Mouse (Mus musculus) liver, embryonic 15.5 days (tissue): Measurements from ENCODE around the gene Cst3. TPM values are rescaled to one million over a fixed set of nuclear protein-coding genes. Genes with fewer than 3 reads are reported as not detected.

Experiments used
- ATAC-seq: fragments of 200-750 bp; cut with Nextera tagmentation; 2 replicates; pipeline ENCODE4 v1.8.0; 2017; ENCODE audit warnings: moderate number of reproducible peaks, mild to moderate bottlenecking, moderate library complexity; ENCODE audit not compliant: insufficient read depth
- H3K27ac ChIP-seq: fragments of 300-500 bp; sonication (generic); replicated peaks from 2 replicates; pipeline ENCODE4 v1.5.1; 2015; ENCODE audit warnings: mild to moderate bottlenecking, inconsistent platforms
- H3K27me3 ChIP-seq: fragments of 300-500 bp; sonication (generic); 2 replicates; pipeline ENCODE4 v1.6.1; 2015; ENCODE audit warnings: mild to moderate bottlenecking, inconsistent platforms
- H3K36me3 ChIP-seq: fragments of 300-500 bp; sonication (generic); replicated peaks from 2 replicates; pipeline ENCODE4 v1.6.1; 2015; ENCODE audit warnings: moderate library complexity, mild to moderate bottlenecking, inconsistent platforms
- H3K4me1 ChIP-seq: fragments of 300-500 bp; sonication (generic); replicated peaks from 2 replicates; pipeline ENCODE4 v1.6.1; 2015; ENCODE audit warnings: inconsistent platforms
- H3K4me2 ChIP-seq: fragments of 300-500 bp; sonication (generic); 2 replicates; pipeline ENCODE4 v1.6.1; 2015; ENCODE audit warnings: moderate library complexity, mild to moderate bottlenecking, inconsistent platforms
- H3K4me3 ChIP-seq: fragments of 300-500 bp; sonication (generic); replicated peaks from 2 replicates; pipeline ENCODE4 v1.5.1; 2015; ENCODE audit warnings: mild to moderate bottlenecking, inconsistent platforms
- H3K9ac ChIP-seq: fragments of 300-500 bp; sonication (generic); 2 replicates; pipeline ENCODE4 v1.6.1; 2015; ENCODE audit warnings: moderate library complexity, mild to moderate bottlenecking, inconsistent platforms
- H3K9me3 ChIP-seq: fragments of 300-500 bp; sonication (generic); replicated peaks from 2 replicates; pipeline ENCODE4 v1.6.1; 2016; ENCODE audit warnings: inconsistent platforms
- WGBS: fragments of 180-500 bp; shearing (Covaris S2); methylation state at CpG from one replicate; pipeline ENCODE4 v1.1.7; 2015; ENCODE audit warnings: mixed read lengths; ENCODE audit not compliant: insufficient replicate concordance; 5-methylcytosine and 5-hydroxymethylcytosine counted together
- polyA plus RNA-seq: library from polyadenylated mRNA; unstranded; fragments of >200 nt; fragmentation: Nextera tagmentation; extraction: Ambion mirVana; gene quantifications from 2 replicates; pipeline ENCODE4 v1.2.1, GENCODE M21; 2015

Cst3 gene
- polyA plus RNA-seq, 1 experiment from 2014 or later, result 173 TPM

DNA sequence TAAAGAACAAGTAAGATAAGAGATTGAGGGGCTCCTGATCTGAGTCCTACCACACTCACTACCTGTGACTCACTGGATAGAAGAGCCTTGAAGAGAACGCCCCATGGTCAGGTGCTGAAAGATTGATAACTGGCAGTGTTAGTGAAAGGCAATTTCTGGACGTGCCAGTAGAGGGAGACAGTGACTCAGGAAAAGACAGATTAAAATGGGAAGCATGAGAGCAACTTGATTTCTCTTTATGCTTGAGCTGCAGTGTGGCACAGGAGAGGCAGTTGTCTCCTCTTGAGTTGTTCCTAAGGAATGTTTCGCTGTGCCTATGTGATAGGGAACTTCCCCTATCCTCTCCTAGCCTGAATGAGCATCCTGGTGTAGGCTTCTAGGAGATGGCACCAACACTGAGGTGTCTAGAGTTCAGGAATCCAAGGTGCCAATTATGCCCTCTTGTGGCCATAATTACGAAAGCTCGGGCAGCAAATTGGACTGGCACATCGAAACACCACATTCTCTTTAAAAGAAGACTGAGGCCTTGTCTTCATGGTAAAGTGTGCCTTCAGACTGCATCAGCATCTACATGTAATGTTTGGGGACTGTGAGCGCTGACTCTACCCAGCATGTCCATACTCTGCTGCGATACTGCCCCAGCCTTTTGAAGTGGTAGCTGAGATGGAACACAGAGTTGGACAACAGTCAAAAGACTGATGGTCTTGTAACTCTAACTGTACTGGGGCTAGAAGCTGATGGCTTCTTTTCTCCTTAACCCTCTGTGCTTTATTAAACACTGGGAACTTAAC lies 24.2 kb downstream of the Cst3 start:
- no peak overlapping the region for H3K4me3 ChIP-seq
- no peaks in the 10 kb centered on the region for H3K9me3 ChIP-seq
- H3K4me1 ChIP-seq, result no peaks in the 10 kb centered on the region
- WGBS, result 29% methylated on average over 8 of the region's 8 CpGs
- no peaks in the 10 kb centered on the region for H3K27me3 ChIP-seq
- H3K27ac ChIP-seq, result no peak overlapping the region
- no peak overlapping the region for H3K9ac ChIP-seq
- H3K36me3 ChIP-seq, result no peaks in the 10 kb centered on the region
- H3K4me2 ChIP-seq, result no peak overlapping the region
- ATAC-seq, result peak; percentile 49

- Histone ChIP-seq H3K36me3 (no peaks in the 10 kb centered on the region), H3K9me3 (no peaks in the 10 kb centered on the region), H3K9ac (no peak overlapping the region), H3K4me1 (no peaks in the 10 kb centered on the region), H3K4me2 (no peak overlapping the region), H3K27me3 (no peaks in the 10 kb centered on the region), H3K4me3 (no peak overlapping the region), H3K27ac (no peak overlapping the region)
- no peak for ATAC-seq
- WGBS, result 42% methylated on average over 2 of the region's 2 CpGs
Measured at GRCm38 (mm10) chr2:148839224-148839623, 36.3 kb downstream of the Cst3 start.

- H3K4me2 ChIP-seq, result no peak overlapping the region
- no peak overlapping the region for H3K9ac ChIP-seq
- H3K27ac ChIP-seq, result no peak overlapping the region
- no peak overlapping the region for H3K4me3 ChIP-seq
- no peaks in the 10 kb centered on the region for H3K9me3 ChIP-seq
- 68% methylated on average over 5 of the region's 5 CpGs for WGBS
- H3K4me1 ChIP-seq, result no peaks in the 10 kb centered on the region
- no peak for ATAC-seq
- H3K27me3 ChIP-seq, result no peaks in the 10 kb centered on the region
- no peaks in the 10 kb centered on the region for H3K36me3 ChIP-seq
Measured at GRCm38 (mm10) chr2:148838075-148838777, 37.3 kb downstream of the Cst3 start.

DNA sequence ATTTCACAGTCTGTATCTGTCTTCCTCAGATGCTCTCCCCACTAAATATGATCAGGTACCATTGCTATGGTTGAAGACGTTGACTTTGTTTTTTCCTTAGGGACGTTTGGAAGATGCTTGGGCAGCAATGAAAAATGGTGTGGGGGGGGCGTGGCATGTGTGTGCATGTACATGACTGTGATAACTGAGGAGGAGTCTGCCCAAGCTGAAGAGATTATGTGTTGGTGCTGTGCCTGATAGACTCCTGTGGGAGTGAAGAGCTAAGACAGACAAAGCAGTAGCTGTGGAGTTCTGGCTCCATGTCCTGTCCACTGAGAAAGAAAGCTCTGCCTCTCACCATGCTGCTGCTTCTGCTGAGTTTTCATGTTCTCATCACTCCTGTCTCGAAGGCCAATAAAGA lies 40.6 kb downstream of the Cst3 start, which contains the start of gene Cst9:
TSS of gene Cst9 (plus strand) at position 236 of the 400 bp plus-strand sequence.
- ATAC-seq, result no peak
- 39% methylated on average over 4 of the region's 4 CpGs for WGBS

GRCm38 (mm10) chr2:148825986-148826385 lies 49.5 kb downstream of the Cst3 start:
- no peak overlapping the region for H3K9ac ChIP-seq
- H3K9me3 ChIP-seq, result no peaks in the 10 kb centered on the region
- 39% methylated on average over 1 of the region's 1 CpGs for WGBS
- H3K4me1 ChIP-seq, result no peaks in the 10 kb centered on the region
- no peak overlapping the region for H3K27ac ChIP-seq
- no peak for ATAC-seq
- H3K36me3 ChIP-seq, result no peaks in the 10 kb centered on the region
- no peak overlapping the region for H3K4me2 ChIP-seq
- no peaks in the 10 kb centered on the region for H3K27me3 ChIP-seq
- H3K4me3 ChIP-seq, result no peak overlapping the region

More for the DNA sequence above, 40.6 kb downstream of the Cst3 start, which contains the start of gene Cst9:
- Histone ChIP-seq H3K9me3 (no peaks in the 10 kb centered on the region), H3K27ac (no peak within 1 kb of the TSS), H3K4me3 (no peak within 1 kb of the TSS), H3K36me3 (no peaks in the 10 kb centered on the region), H3K4me1 (no peaks in the 10 kb centered on the region), H3K27me3 (no peaks in the 10 kb centered on the region), H3K4me2 (no peak within 1 kb of the TSS), H3K9ac (no peak within 1 kb of the TSS)

Other genes starting within 250 kb of the Cst3 start
- 43.9 and 51.8 TPM in 2 replicates for gene Nxt1, start 203.1 kb downstream of the Cst3 start, polyA plus RNA-seq
- gene Gzf1, start 194.7 kb downstream of the Cst3 start, polyA plus RNA-seq, result 9.5 and 10.4 TPM in 2 replicates
- gene Napb, start 143.2 kb downstream of the Cst3 start, polyA plus RNA-seq, result 0.29 and 0.30 TPM in 2 replicates
- gene Cstl1, start 125.3 kb downstream of the Cst3 start, polyA plus RNA-seq, result not detected in 2 replicates
- not detected in 2 replicates for gene Cst11, start 104.2 kb downstream of the Cst3 start, polyA plus RNA-seq
- not detected in 2 replicates for gene 8030411F24Rik, start 93.7 kb downstream of the Cst3 start, polyA plus RNA-seq
- gene Cst12, start 86.3 kb downstream of the Cst3 start, polyA plus RNA-seq, result not detected in 2 replicates
- 0.37 and 0.39 TPM in 2 replicates for gene Cst8, start 76.9 kb downstream of the Cst3 start, polyA plus RNA-seq
- not detected in 2 replicates for gene Cst13, start 55.6 kb downstream of the Cst3 start, polyA plus RNA-seq
- gene Cst9, start 40.5 kb downstream of the Cst3 start, polyA plus RNA-seq, result 0.17 TPM in 1 of 2 replicates, not detected in the other
- gene 9230104L09Rik, start 10.7 kb downstream of the Cst3 start, polyA plus RNA-seq, result not detected in 2 replicates
- not detected in 2 replicates for gene Gm1330, start 127.6 kb upstream of the Cst3 start, polyA plus RNA-seq
- gene Gm10750, start 141.5 kb upstream of the Cst3 start, polyA plus RNA-seq, result not detected in 2 replicates